Mouse (Mus musculus): ENCODE results near the gene Gm20503.
A peak's percentile ranks its signal among the peaks of the same experiment; 100 is the strongest.

The Gm20503 gene

DNA sequence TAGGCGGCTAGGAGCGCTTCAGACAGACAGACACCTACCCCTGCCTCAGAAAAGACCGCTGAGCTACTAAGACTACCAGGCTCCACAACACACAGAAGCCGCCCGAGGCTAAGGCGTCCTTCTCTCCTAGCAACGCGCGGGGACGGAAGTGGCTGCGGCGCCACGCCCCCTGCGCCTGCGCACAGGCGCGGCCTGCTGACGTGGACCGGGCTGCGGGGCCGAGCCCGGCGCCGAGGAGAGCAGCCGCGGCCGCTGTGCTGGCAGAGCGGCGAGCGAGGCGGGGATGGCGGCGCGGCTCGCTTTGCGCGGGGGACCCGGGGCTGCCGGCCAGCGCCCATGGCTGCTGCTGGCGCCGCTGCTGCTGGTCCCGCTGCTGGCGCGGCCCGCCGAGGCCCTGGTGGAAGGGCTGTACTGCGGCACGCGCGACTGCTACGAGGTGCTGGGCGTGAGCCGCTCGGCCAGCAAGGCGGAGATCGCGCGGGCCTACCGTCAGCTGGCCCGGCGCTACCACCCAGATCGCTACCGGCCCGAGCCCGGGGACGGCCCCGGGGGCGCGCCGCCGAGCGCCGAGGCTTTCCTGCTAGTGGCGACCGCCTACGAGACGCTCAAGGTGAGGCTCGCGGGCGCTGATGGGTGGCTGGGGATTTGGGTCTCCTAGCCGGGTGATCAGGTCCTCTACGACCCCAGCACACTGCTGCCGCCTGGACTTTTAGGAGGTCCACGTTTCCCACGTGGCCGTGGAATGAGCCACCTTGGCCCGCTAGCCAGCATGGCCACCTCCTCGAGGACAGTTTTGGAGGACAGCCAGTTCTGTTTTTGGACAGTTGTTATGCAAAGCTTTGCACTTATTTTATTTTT, at the start of gene Gm20503:
TSS of gene Gm20503 (plus strand) at position 263 of the 858 bp plus-strand sequence.
- DNase-seq, result peak; percentile 85 to 86

DNA sequence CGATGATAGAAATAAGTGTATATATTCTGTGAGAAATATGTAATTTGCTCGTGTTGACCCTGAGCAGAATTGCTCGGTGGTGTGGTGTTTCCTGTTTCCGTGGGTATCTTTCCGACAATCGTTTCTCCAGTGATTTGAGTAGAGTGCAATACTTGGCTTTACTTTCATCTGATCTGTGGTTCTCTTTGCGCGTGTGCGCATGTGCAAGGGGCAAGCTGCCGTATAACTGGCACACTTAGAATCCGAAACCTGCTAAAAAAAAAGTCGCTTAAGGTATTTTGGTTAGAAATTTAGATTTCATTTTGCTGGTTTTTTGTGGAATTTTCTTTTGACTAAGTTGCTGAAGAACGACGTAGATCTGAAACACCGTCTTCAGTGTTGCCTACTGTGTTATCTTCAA, 41.3 kb upstream of the Gm20503 start:
- DNase-seq, result no peak

DNA sequence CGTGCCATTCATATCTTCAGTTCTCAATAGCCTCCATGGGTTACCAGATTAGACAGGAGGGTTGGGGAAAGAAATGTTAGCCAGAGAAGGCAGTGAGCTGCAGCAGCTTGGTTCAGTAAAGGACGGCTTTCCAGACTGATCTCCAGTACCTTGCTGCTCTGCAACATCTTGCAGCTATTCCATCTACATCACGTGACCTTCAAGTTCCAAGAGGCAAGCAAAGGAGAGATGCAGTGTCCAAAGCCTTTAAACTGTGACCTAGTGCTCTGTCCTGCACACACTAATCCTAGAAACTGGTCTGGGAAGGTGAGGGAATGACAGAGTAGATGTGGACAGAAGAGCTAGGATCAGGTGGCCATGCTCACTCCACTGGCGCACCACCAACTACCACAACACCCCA, 39.7 kb upstream of the Gm20503 start:
- no peak for DNase-seq

DNA sequence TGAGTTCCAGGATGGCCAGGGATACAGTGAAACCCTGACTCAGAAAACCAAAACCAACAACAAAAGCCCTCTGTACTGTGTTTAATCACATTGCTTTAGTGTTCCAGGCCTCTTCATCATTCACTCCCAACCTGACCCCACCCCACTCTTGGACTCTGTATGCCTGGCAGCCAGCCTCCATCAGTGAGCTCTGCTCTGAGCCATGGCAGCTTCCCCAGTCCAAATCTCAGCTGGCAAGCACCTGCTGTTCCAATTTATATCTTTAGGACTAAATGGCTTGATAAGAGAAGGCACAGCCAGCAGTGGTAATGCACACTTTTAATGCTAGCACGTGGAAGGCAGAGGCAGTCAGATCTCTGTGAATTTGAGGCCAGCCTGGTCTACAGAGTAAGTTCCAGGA, 37.9 kb upstream of the Gm20503 start:
- no peak for DNase-seq

DNA sequence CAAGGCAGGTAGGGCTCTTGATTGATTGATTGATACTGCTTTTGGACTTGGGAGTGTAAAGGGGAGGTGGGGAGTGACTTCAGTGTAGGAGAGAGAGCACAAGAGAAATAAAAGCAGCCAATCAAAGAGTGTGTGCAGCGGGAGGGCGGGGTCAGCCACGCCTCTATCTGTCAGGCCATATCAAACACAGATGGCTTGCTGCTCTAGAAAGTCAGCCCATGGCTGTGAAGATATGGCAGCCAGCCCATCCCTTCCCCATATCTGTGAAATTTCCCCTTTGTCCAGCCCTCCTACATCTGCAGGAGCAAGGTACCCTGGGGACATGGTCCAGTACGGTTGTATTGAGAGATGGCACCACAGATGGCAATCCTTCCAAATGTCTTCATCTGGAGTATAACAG, 32.3 kb upstream of the Gm20503 start:
- DNase-seq, result no peak

DNA sequence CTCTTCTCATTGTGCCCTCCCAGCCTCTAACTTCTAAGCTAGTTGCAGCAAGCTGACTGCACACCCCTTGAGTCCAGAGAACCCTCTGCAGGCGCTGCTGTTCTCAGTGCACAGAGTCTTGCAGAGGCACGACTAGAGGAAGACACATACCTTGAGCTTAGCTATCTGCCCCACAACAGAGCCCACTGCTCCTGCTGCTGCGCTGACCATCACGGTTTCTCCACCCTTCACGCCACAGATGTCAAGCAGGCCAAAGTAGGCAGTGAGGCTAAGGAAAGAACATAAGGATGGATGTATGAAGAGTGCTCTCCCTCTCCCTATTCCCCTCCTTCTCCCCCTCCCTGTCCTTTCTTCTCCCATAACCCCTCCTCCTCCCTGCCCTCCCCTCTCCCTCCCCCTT, 27.3 kb upstream of the Gm20503 start:
- DNase-seq, result no peak

DNA sequence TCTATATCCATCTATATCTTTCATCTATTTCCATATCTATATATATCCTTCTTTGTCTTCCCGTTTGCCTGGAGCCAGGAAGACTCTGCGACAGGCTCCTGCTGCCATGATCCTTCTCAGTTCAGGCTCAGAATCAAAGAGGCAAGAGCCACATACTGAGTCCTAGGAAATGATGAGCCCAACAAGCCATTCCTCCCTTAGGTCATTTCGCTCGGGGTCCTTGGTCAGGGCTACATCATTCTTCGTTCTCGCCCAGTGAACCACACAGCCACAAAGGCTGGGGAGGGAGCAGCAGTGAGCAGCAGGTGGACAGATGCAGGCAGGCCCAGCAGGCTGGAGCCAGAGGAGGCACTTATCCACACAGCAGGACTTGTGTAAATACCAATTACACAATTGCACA, 21.6 kb upstream of the Gm20503 start:
- DNase-seq, result no peak

DNA sequence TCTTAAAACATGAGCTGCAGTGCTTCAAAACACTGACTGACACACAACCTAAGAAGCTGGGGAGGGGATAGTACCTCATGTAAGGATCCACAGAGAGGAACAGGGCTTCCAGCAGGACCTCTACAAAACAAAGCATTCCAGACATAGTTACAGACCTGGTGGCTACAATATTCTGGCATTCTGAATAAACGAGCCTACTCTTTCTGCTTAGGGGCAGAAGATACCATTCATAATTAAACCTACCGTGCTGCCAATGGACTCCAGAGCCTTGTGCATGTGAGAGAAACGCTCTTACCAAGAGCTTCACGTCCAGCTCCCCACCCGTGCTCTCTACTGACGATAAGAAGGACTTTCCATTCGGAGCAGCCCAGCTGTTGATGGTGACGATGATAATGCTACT, 20.2 kb upstream of the Gm20503 start:
- no peak for DNase-seq

DNA sequence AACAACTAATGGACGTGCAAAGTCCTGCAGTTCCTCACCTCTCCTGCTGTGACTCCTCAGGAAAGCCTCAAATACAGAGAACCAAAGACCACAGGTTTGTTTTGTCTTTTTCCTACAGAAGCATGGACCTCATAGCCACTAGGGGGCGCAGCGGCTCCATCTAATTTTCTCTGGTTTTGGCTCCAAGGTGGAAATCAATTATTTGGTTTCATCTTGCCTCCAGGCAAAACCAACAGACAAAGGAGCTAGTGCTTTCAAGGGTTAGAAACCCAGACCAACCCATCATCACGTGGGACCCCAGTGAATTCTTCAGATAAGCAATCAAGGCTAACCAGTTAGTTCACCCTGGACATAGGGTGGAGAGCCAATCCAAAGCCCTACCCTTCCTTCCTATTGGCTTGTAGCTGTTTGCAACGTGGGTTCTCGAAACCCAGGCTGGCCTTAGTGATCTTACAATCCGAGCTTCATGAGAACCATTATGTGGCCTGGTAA, 17.8 kb upstream of the Gm20503 start:
- peak; percentile 49 to 58 for DNase-seq

DNA sequence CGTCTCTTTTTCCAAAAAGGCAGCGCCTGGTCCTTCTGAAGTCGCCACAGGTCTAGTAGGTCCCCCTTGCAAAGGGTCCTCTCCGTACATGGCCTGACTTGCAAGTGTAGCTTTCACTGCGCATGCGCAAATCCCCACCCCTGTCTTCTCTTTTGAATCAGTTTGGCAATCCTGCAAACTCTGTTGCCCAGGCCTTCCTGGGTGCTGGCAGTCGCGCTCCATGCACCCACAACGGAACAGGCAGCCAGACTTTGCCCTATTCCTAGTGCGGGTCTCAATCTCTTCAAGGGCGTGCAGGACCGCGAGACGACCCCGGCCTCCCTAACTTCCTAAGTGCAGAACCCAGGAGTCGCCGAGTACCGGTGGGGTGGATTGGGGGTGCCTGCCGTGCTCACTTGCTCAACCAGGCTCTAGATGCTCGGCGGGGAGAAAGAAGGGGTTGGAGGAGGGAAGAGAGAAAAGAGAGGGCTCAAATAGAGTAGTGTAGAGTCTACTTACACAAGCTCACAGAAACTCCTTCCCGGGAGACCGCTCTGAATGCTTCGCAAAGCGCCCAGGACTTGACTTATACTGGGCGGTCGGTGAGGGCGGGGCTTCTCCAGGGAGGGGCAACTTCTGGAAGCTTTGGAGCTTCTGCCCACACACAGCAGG, 16.3 kb upstream of the Gm20503 start, which contains the start of gene Ptgr1:
TSS of gene Ptgr1 (minus strand) at position 580 of the 651 bp plus-strand sequence.
- DNase-seq, result peak; percentile 78 to 87

DNA sequence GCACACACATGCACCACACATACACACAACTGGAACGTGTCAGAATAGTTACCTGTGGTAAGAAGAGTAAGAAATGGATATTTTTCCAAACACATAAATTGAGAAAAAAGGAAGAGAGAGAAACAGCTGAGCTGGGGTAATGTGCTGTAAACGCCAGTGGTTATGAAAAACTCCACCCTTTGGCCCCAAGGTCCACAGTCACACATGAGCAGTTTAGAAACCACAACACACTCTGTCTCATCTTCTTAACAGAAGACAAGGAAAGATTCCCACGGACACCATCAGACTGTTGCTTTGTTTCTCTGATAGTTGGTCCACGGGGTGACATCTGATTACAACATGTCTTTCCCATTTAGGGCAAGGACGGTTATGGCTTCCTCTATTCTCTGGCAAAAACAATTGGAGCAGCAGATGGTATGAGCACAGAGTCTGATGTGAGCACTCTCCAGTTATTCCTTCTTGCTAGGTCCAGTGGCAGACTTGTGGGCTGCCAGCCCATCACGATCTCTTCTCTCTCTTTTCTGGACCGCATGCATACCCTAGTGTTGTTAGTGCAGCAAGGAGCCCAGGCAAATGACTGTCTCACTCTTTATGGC, 13.6 kb upstream of the Gm20503 start:
- DNase-seq, result no peak

DNA sequence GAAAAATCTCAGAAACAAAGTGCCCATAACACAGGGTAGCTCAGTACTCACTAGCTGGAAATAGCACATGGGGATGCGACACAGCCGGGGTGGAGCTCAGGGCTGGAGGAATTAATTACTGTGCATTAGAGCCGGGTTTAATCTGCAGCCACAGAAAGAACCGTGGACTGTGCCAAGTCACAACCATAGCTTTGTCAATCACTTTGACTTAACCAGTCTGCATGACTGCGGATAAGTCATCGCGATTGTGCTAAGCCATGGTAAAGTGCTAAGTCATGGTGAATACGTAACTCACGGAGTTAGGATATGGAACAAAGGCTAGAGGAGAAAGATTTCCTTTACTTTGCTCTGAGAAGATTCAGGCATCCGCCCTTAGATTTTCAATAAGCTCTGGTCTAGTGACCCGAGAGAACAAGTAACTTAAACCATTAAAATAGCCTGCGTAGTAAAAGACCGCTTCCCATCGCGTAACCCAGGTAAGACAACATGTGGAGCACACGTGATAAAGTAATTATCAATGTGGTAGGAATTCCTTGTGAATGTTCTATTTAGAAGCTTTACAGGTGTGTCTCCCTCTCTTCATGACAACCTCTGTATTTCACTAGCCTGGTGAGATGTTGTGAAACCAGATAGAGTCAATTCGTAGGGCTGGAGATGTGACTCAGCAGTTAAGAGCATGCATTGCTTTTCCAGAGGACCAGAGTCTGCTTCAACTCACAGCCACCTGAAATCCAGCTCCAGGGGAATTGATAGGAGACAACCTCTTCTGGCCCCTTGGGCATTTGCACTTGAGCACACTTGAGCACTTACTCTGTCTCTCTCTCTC, 12.2 kb upstream of the Gm20503 start:
- DNase-seq, result no peak

DNA sequence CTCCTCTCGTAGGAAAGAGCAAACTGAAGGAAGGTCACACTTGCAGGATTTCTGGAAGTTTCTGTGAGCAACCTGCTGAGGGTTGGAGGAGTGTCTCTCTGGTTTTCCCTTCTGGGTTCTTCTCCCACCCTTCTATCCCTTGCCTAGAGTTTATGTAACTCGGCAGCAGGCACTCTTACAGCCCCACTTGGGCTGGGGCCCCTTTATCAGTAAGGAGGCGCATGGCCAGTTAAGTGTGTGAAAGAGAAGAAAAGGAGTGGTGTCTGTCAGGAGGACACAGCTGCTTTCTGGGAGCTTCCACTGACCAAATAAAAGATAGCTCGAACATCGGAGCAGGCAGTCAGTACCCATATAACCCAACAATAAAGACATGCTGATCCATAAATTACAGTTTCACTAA, 10.8 kb upstream of the Gm20503 start:
- DNase-seq, result no peak

DNA sequence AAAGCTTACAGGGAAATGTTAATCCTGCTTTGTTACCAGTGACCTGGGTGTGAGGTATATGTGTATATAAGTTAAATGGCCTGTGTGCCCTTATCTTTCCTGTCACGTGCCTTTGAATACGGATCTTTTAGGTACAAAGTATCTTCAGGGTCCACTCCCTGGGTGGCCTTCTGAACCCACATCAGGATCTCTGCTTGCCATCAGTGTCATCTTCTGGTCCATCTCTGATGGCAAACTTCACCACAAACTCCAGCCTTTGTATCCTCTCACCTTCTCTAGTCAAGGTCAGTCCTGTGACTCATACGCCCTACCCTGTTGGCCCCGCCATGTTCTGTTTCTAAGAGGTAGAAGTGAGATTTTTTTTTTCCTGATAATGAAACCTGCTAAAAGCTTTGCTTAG, 8.2 kb upstream of the Gm20503 start, which contains the start of gene Dnajc25:
TSS of gene Dnajc25 (plus strand) at position 301 of the 400 bp plus-strand sequence.
- DNase-seq, result no peak

DNA sequence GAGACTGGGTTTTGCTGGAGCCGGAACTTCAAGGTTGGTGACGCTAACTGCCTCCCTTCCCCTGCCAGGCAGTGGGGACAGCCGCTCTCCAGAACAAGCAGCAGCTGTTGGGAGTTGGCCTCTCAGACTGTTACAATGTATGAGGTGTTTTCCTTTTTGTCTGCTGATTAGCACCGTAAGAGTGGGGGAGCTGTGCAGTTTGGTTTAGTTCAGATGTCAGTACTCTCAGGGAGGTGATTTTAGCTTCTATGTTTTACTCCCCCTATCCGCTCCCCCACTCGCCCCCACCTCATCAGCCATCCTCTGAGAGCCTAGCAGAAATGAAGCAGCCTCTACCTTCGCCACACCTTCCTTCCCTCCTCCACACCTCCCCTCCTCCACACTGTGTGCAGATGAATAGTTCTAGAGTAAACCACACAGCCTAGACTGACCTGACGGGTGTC, 7.7 kb upstream of the Gm20503 start:
- DNase-seq, result no peak

DNA sequence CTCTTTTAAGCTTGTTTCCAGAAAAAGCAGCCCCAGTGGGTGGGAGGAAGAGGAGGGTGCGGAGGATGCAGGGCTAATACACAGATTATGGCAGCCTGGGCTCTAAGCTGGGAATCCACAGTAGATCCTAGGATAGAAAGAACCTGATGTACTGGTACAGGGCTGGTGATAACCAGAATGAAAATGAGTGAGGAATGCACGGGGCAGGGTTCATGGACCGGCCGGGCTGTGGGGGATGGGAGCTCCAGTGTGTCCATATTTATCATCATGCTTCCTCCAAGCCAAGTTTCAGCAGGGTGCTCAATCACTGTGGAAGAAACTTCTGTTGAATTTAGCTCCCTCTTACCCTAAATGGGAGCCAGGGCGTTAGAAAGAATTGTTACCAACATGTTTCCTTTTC, 5.9 kb upstream of the Gm20503 start:
- DNase-seq, result no peak

DNA sequence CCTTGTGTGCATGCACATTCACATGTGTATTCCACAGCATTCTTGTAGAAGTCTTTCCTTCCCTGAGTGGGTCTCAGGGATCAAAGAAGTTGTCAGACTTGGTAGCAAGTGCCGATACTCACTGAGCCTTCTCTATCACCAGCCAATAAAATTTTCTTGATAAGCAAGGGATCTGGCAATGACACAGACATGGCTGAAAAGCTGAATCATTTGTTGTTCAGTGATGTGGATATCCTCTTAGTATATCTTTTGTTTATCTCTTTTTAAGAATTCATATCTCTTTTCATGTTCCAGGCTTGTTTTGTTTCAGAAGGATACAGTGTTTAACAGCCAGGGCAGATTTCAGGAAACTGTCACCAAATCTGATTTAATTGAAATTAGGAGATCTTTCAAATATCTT, 4.3 kb upstream of the Gm20503 start:
- DNase-seq, result no peak

DNA sequence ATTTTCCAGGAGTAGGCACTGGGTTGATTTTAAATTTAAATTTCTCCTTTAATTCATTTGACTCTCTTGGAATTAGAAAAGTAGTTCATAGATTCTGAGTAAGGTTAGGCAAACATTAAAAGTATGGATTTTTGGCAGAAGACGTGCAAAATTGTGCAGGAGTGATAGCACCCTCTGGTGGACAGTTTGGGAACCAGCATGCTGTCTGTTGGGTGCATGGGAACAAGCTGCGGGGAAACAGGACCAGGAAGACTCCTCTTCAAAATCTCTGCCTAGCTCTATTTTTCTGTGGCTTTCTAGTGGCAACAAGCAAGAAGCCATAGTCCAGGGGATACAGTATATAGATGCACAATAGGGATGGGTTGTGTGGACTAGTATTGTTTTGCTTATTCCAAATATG, 3.3 kb upstream of the Gm20503 start:
- peak; percentile 35 to 47 for DNase-seq

DNA sequence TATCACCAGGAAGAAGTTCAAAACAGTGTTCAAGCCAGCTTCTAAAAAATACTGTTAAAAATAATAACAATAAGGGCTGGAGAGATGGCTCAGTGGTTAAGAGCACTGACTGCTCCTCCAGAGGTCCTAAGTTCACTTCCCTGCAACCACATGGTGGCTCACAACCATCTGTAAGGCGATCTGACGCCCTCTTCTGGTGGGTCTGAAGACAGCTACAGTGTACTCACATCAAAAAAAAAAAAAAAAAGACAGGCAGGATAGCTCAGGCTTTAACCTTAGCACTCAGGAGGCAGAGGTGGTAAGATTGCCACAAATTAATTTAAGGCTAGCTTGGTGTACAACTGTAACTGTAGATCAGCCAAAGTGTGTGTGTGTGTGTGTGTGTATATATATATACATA, 2.4 kb upstream of the Gm20503 start:
- peak in 1 of 2 experiments; percentile 41 for DNase-seq

DNA sequence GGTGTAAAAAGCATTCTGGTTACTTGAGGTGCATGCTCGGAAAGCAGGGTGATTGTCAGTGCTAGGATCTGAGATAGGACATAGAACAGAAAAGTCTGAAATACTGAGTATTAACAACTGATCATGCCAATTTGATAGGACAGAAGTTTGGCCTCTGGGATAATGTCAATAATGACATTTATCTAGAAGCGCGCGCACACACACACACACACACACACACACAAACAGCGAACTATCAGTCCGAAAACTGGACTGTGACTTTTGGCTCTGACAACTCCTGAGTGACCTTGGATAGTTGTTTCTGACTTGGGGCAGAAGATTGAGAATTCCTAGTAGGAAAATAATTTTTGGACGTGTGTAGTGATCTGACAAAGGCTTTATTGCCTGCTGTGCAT, 793 bp downstream of the Gm20503 start:
- DNase-seq, result no peak

DNA sequence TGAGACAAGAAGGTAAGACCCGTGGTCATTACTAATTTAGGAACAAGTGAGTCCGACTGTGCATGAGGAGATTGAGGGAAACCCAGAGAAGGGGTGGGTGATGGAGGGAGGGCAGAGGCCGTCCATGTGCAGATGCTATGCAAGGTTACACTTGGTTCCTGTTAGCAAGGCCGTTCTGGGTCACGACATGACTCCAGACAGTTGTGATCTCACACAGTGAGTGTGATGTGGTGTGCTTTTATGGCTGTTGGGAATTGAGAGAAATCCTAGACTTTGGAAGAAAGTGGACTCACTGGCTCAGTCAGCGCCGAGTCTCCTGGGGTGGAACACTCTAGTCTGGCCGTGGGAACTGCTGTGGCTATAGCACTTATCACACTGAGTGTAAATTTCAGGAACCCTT, 3.2 kb downstream of the Gm20503 start:
- no peak for DNase-seq

DNA sequence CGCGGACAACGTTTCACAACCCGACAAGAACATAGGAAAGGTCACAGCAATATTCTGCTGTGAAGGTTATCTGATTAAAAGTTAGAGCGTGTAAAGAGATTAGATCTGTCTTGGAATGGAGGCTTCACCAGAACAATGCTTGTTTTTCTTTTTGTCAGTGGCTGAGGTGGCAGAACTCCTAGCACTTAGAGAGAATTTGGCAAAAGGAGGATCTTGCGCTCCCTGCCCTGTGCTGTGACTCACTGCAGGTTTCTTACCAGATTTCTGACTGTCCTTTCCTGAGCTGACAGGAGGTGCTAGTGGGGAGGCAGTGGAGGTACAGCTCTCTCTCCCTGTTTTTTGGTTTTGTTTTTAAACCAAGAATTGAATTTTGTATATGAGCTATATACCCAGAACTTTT, 4.0 kb downstream of the Gm20503 start:
- no peak for DNase-seq

DNA sequence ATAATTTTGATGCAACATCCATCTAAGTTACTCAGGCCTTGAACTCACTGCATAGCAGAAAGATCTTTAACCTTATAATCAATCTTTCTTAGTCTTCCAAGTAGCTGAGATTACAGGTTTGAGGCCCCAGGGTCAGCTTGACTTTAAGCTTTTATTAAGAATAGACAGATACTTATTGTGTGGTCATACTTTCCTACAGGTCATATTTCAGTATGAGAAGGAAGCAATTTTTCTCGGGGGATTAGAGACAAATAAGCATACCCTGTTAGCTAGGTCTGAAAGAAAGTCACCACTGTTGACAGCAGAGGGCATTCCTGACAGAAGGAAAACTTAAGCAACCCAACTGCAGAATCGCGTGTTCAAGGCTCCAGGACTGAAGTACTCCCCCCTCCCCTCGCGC, 5.0 kb downstream of the Gm20503 start:
- no peak for DNase-seq
